Mouse (Mus musculus) embryonic facial prominence, embryonic 11.5 days (tissue): ENCODE results near the gene N4bp2. TPM values are rescaled to one million over a fixed set of nuclear protein-coding genes. Genes with fewer than 3 reads are reported as not detected.

Experiments used
- ATAC-seq: fragments of 200-750 bp; cut with Nextera tagmentation; replicated peaks from 2 replicates; pipeline ENCODE4 v1.8.0; 2017; ENCODE audit warnings: low read depth; ENCODE audit not compliant: insufficient number of reproducible peaks, low FRiP score, low TSS enrichment
- DNase-seq: peaks from one replicate; pipeline ENCODE4 v3.0.0-alpha.2; 2015; ENCODE audit warnings: low spot score
- H3K27ac ChIP-seq: fragments of 300-500 bp; sonication (generic); replicated peaks from 2 replicates; pipeline ENCODE4 v1.5.1; 2014; ENCODE audit warnings: mild to moderate bottlenecking, low read depth, low read length, control low read depth
- H3K27me3 ChIP-seq: fragments of 300-500 bp; sonication (generic); 2 replicates; pipeline ENCODE4 v1.6.1; 2014; ENCODE audit warnings: mild to moderate bottlenecking, low read length, moderate library complexity, mixed read lengths; ENCODE audit not compliant: control insufficient read depth, insufficient read depth
- H3K36me3 ChIP-seq: fragments of 300-500 bp; sonication (generic); replicated peaks from 2 replicates; pipeline ENCODE4 v1.6.1; 2014; ENCODE audit warnings: low read depth, mild to moderate bottlenecking, low read length, moderate library complexity, mixed read lengths; ENCODE audit not compliant: control insufficient read depth, insufficient read depth
- H3K4me1 ChIP-seq: fragments of 300-500 bp; sonication (generic); 2 replicates; pipeline ENCODE4 v1.6.1; 2014; ENCODE audit warnings: low read length, mixed read lengths; ENCODE audit not compliant: control insufficient read depth, insufficient read depth
- H3K4me2 ChIP-seq: fragments of 300-500 bp; sonication (generic); 2 replicates; pipeline ENCODE4 v1.6.1; 2014; ENCODE audit warnings: low read depth, mild to moderate bottlenecking, control low read depth, low read length, moderate library complexity
- H3K4me3 ChIP-seq: fragments of 300-500 bp; sonication (generic); 2 replicates; pipeline ENCODE4 v1.5.1; 2014; ENCODE audit warnings: low read depth, low read length, control low read depth
- H3K9ac ChIP-seq: fragments of 300-500 bp; sonication (generic); replicated peaks from 2 replicates; pipeline ENCODE4 v1.6.1; 2014; ENCODE audit warnings: mild to moderate bottlenecking, control low read depth, low read length
- H3K9me3 ChIP-seq: fragments of 300-500 bp; sonication (generic); replicated peaks from 2 replicates; pipeline ENCODE4 v1.6.1; 2016; ENCODE audit warnings: mild to moderate bottlenecking, low read length, inconsistent platforms, mixed read lengths; ENCODE audit not compliant: control insufficient read depth
- WGBS: fragments of 180-500 bp; shearing (Covaris S2); extraction: QIAGEN DNeasy Blood & Tissue Kit; methylation state at CpG from one replicate; pipeline ENCODE4 v1.1.7; 2014; 5-methylcytosine and 5-hydroxymethylcytosine counted together
- polyA plus RNA-seq: library from polyadenylated mRNA; unstranded; fragments of >200 nt; fragmentation: Nextera tagmentation; extraction: Ambion mirVana; gene quantifications from 2 replicates; pipeline ENCODE4 v1.2.1, GENCODE M21; 2014

The N4bp2 gene
- polyA plus RNA-seq, 1 experiment from 2014 or later: 50.7 TPM

DNA sequence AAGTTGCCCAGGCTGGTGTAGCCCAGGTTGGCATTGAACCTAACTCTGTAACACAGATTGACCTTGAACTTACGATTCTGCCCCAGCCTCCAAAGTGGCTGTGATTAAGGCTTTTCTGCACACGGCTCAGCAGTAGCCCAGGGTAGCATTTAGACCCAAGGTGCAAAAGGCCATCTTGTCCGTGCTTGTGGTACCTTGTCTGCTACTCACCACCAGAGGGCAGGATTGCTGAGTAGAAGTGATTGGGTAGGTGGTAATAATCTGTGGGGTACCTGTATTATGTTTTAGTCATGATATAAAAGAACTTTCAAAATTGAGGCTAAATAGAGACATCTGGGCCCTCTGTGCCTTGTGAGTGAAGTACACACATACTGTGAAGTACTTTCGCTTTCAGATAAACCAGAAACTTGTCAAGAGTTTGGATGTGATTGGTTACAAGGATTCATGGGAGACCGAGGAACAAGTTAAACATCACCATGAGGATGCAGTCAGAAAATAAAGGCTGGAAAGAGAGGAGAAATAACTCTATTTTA lies 60.3 kb downstream of the N4bp2 start:
- Histone ChIP-seq H3K36me3 (no peaks in the 10 kb centered on the region; the same call in 1 of the 2 replicates), H3K9ac (no peak overlapping the region)
- DNase-seq: peak; percentile 41

DNA sequence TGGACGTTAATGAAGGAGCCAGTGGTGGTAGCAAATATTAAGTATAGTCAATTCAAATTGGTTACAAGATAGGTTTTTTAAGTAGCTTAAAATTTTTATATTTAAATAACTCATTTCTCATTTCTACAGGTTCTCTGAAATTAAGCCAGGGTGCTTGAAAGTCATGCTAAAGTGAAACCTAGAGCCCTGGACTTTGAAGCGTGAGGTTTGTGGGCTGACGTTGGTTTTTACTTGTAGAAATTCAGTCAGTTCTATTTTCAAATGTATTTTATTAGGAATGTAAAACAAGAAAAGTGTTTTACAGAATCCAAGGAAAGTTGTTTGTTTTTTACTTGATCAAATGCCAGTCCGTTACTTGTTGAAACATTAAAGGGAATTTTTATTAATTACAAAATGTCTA lies 63.2 kb downstream of the N4bp2 start:
- Histone ChIP-seq H3K4me3 (no peak overlapping the region), H3K27me3 (no peaks in the 10 kb centered on the region), H3K36me3 (no peaks in the 10 kb centered on the region), H3K9me3 (no peaks in the 10 kb centered on the region), H3K9ac (no peak overlapping the region), H3K4me2 (no peak overlapping the region), H3K27ac (no peak overlapping the region), H3K4me1 (no peaks in the 10 kb centered on the region)
- ATAC-seq: no peak
- DNase-seq: no peak
- WGBS: 95% methylated on average over 4 of the region's 4 CpGs

More for the DNA sequence above, 60.3 kb downstream of the N4bp2 start:
- Histone ChIP-seq H3K27ac (no peak overlapping the region), H3K27me3 (no peaks in the 10 kb centered on the region), H3K4me3 (no peak overlapping the region), H3K4me1 (no peaks in the 10 kb centered on the region), H3K4me2 (no peak overlapping the region), H3K9me3 (no peaks in the 10 kb centered on the region)
- no peak for ATAC-seq
- 75% methylated on average over 5 of the region's 5 CpGs for WGBS

DNA sequence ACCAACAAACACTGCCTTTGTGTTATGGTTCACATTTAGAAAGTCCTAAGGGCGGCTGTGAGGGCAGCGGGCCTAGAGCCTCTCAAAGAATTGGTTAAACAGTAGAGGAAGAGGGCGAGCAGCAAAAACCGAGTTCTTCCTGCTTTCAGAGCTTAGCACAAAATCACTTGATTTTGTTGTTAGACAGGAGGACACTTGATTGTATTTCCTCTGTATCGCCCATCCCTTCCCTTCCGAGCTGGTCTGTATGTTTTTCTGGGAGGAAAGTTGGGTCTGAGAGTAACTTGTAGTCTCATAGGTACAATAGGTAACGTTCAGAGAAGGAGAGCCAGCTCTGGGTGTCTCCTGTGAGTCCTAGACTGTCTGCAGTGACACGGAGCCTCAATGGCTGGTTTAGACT lies 63.8 kb downstream of the N4bp2 start:
- no peak for DNase-seq
- H3K4me1 ChIP-seq: no peaks in the 10 kb centered on the region

DNA sequence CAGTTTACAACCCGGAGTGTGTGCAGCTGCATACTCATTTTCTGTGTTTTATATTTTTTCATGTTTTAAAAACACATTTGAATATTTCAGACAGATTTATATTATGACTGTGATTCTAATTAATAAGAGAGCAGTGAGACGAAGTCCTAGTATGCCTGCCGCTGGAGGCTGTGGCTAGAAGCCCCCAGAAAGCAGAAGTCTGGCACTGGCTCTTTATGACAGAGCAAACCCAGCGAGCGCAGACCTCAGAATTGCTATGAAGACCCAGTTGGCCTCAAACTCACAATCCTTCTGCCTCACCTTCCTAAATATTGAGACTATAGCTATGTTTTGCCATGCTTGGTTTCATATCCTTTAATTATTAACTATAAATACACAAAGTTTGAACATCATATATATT lies 64.9 kb downstream of the N4bp2 start:
- Histone ChIP-seq H3K4me1 (no peaks in the 10 kb centered on the region), H3K27me3 (no peaks in the 10 kb centered on the region), H3K9me3 (no peaks in the 10 kb centered on the region), H3K27ac (no peak overlapping the region), H3K9ac (no peak overlapping the region), H3K36me3 (no peaks in the 10 kb centered on the region), H3K4me2 (no peak overlapping the region), H3K4me3 (no peak overlapping the region)
- 91% methylated on average over 5 of the region's 5 CpGs for WGBS
- DNase-seq: no peak
- ATAC-seq: no peak

More for the DNA sequence above, 63.8 kb downstream of the N4bp2 start:
- Histone ChIP-seq H3K4me2 (no peak overlapping the region), H3K27me3 (no peaks in the 10 kb centered on the region), H3K9ac (no peak overlapping the region), H3K27ac (no peak overlapping the region), H3K4me3 (no peak overlapping the region), H3K9me3 (no peaks in the 10 kb centered on the region), H3K36me3 (no peaks in the 10 kb centered on the region)
- 91% methylated on average over 8 of the region's 8 CpGs for WGBS
- ATAC-seq: no peak

DNA sequence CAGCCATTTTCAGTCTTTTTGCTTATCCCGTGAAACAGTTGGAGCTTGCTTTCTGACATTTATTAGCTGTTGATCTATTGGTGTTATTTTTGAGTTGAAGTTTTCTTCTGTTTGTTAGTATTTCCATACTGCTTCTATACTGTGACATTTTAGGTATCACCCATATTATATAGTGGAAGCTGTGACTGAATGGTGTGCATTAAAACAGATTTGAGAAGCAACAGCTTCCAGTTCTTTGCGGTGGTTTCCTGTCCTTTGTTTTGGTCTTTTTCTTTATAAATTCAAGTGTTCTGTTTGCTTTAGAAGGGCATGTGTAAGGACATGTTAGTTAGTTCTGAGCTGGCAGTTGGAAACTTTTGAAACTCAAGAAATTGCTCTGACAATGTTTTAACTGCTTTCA lies 65.7 kb downstream of the N4bp2 start:
- 89% methylated on average over 2 of the region's 2 CpGs for WGBS
- Histone ChIP-seq H3K27me3 (no peaks in the 10 kb centered on the region), H3K36me3 (no peaks in the 10 kb centered on the region), H3K4me3 (no peak overlapping the region), H3K4me2 (no peak overlapping the region), H3K9me3 (no peaks in the 10 kb centered on the region), H3K9ac (no peak overlapping the region), H3K4me1 (no peaks in the 10 kb centered on the region), H3K27ac (no peak overlapping the region)
- ATAC-seq (no peak), DNase-seq (no peak)

DNA sequence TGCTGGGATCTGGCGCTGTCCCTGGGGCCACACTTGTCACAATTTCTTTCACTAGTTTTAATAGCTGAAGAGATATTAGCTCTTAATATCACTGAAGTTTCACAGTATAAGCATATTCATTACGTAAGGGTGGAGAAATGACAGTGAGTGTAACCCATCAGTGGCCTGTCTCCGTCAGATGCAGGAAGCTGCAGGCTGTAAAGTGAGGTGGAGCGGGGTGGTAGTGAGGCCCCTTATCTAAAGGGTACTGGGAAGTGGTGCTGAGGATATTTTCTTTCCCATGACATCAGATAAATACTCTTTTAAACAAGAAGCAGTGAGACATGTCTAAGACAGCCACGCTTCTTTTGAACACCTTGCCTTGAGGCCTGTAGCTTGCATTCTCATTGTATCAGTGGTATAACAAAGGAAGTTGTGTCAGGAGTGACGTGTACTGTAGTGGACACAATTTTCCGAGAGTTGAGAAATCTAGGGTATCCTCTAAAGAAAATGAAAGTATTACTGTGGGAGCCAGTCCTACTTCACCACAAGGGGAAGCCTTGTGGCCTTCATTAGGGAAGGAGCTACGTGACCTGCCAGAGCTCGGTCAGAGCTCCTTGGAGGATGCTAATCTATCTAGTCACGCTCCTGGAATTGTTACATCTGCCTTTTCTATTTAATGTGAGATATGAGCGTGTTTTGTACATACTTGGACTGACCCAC lies 68.7 kb downstream of the N4bp2 start:
- Histone ChIP-seq H3K9ac (no peak overlapping the region), H3K36me3 (no peaks in the 10 kb centered on the region), H3K4me2 (no peak overlapping the region), H3K9me3 (no peaks in the 10 kb centered on the region), H3K4me3 (no peak overlapping the region), H3K27me3 (no peaks in the 10 kb centered on the region), H3K27ac (no peak overlapping the region), H3K4me1 (no peaks in the 10 kb centered on the region)
- no peak for DNase-seq
- no peak for ATAC-seq
- WGBS: 91% methylated on average over 11 of the region's 11 CpGs

DNA sequence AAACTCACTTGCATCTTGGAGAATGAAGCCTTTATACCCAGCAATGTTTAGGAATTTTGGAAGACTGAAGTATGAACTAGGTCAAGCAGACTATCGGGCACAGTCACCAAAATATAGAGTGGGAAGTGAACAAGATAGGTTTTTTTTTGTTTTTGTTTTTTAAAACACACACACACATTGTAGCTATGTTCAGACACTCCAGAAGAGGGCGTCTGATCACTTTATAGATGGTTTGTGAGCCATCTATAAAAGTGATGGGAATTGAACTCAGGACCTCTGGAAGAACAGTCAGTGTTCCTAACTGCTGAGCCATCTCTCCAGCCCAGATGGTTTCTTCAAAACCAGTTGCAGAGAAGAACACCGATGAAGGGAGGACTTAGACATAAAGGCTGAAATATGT lies 69.8 kb downstream of the N4bp2 start:
- Histone ChIP-seq H3K27me3 (no peaks in the 10 kb centered on the region), H3K4me3 (no peak overlapping the region), H3K4me2 (no peak overlapping the region), H3K36me3 (no peaks in the 10 kb centered on the region), H3K9ac (no peak overlapping the region), H3K4me1 (no peaks in the 10 kb centered on the region), H3K27ac (no peak overlapping the region), H3K9me3 (no peaks in the 10 kb centered on the region)
- no peak for ATAC-seq
- 80% methylated on average over 3 of the region's 3 CpGs for WGBS
- DNase-seq: no peak

DNA sequence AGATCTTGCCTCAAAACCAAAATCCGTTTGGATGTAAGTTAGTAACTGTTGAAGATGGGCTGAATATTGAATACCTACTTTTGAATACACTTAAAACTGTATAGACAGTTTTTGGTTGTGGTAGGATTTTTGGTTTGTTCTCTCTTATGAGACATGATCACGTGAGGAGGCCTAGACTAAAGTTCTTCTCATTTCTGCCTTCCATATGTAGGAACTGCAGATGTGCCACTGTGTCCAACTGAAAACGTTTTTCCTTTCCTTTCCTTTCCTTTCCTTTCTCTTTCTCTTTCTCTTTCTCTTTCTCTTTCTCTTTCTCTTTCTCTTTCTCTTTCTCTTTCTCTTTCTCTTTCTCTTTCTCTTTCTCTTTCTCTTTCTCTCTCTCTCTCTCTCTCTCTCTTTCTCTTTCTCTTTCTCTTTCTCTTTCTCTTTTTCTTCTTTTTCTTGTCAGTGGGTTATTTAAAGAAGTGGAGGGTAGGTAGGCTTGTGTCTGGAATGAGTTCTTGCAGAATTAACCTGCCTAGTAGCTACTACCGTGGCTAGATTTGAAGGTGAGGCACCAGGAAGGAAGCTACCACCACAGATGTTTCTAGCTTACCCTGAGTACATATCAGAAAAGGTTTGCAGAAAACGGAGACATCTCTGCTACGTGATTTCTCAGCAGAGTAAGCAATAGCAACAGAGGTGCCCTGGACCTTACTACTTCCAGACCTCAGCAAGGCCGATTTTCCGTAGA lies 70.6 kb downstream of the N4bp2 start:
- no peaks in the 10 kb centered on the region for H3K4me1 ChIP-seq
- H3K27me3 ChIP-seq: no peaks in the 10 kb centered on the region
- WGBS: 87% methylated on average over 8 of the region's 8 CpGs
- H3K27ac ChIP-seq: no peak overlapping the region
- no peaks in the 10 kb centered on the region for H3K9me3 ChIP-seq
- DNase-seq: no peak
- ATAC-seq: no peak
- no peaks in the 10 kb centered on the region for H3K36me3 ChIP-seq
- no peak overlapping the region for H3K9ac ChIP-seq
- H3K4me2 ChIP-seq: no peak overlapping the region
- H3K4me3 ChIP-seq: no peak overlapping the region
